Mouse (Mus musculus): ENCODE measurements around the gene Asb11. TPM values are rescaled to one million over a fixed set of nuclear protein-coding genes. Genes with fewer than 3 reads are reported as not detected.
A peak's percentile ranks its signal among the peaks of the same experiment; 100 is the strongest.

Asb11 gene
- total and polyA plus RNA-seq, 3 experiments, result 2.5 to 3.2 TPM; not detected in 1

GRCm38 (mm10) chrX:164447682-164448071, 10.9 kb downstream of the Asb11 start (continued):
- peak; percentile 78 for TF ChIP-seq MXI1 (IDR thresholded peaks at IDR 0.05; ENCODE audit: low read depth, low read length)

- TF ChIP-seq CTCF (IDR thresholded peaks at IDR 0.05 in 2 of 3, conservative IDR thresholded peaks at IDR 0.05 in 1 of 3; ENCODE audit: control insufficient read depth in 1 of 3, insufficient read depth in 1 of 3, low read depth in 2 of 3, low read length in 3 of 3, poor library complexity in 1 of 3, severe bottlenecking in 1 of 3) (peak; percentile 30 to 82 (median 51); a peak in 4 of 6 replicates), MAFK (IDR thresholded peaks at IDR 0.05; ENCODE audit: borderline replicate concordance, low read depth, low read length) (no peak), BHLHE40 (IDR thresholded peaks at IDR 0.05; ENCODE audit: borderline replicate concordance, low read depth, low read length) (no peak), ZMIZ1 (IDR thresholded peaks at IDR 0.05; ENCODE audit: low read depth, low read length) (no peak), MYC (IDR thresholded peaks at IDR 0.05; ENCODE audit: low read depth, low read length) (no peak), JUND (IDR thresholded peaks at IDR 0.05; ENCODE audit: low read depth, low read length) (no peak), HCFC1 (IDR thresholded peaks at IDR 0.05; ENCODE audit: low read depth, low read length) (no peak), POLR2A (IDR thresholded peaks at IDR 0.05; ENCODE audit: control insufficient read depth in 1 of 2, insufficient read depth in 1 of 2, low read depth in 1 of 2, low read length in 2 of 2, poor library complexity in 1 of 2) (no peak), TAL1 (IDR thresholded peaks at IDR 0.05; ENCODE audit: low read length) (no peak), POLR2AphosphoS2 (IDR thresholded peaks at IDR 0.05; ENCODE audit: low read length) (no peak), UBTF (IDR thresholded peaks at IDR 0.05; ENCODE audit: borderline replicate concordance, insufficient read depth, low read depth, low read length) (no peak), RAD21 (IDR thresholded peaks at IDR 0.05; ENCODE audit: low read depth, low read length) (peak; percentile 90), E2F4 (IDR thresholded peaks at IDR 0.05; ENCODE audit: borderline replicate concordance, low read depth, low read length) (no peak), MYB (IDR thresholded peaks at IDR 0.05; ENCODE audit: low read depth, low read length) (no peak), GABPA (IDR thresholded peaks at IDR 0.05; ENCODE audit: low read depth, low read length) (no peak), POLR2AphosphoS5 (IDR thresholded peaks at IDR 0.05; ENCODE audit: borderline replicate concordance, low read depth, low read length) (no peak), TBP (IDR thresholded peaks at IDR 0.05; ENCODE audit: low read depth, low read length) (no peak), EP300 (IDR thresholded peaks at IDR 0.05; ENCODE audit: low read depth in 1 of 2, low read length in 2 of 2) (no peak), ZKSCAN1 (IDR thresholded peaks at IDR 0.05; ENCODE audit: low read depth, low read length) (no peak), SMC3 (IDR thresholded peaks at IDR 0.05; ENCODE audit: low read depth, low read length) (peak; percentile 79), GATA1 (IDR thresholded peaks at IDR 0.05; ENCODE audit: low read depth, low read length) (0 out of 2 replicates have a peak, but pooled peaks have one; percentile 2), RCOR1 (IDR thresholded peaks at IDR 0.05; ENCODE audit: low read depth, low read length) (no peak), MAZ (IDR thresholded peaks at IDR 0.05; ENCODE audit: low read depth, low read length) (no peak), ZC3H11A (IDR thresholded peaks at IDR 0.05; ENCODE audit: low read depth, low read length) (peak; percentile 82), NELFE (IDR thresholded peaks at IDR 0.05; ENCODE audit: low read depth, low read length) (no peak), KAT2A (conservative IDR thresholded peaks at IDR 0.05; ENCODE audit: low read depth, low read length) (no peak), ZNF384 (IDR thresholded peaks at IDR 0.05; ENCODE audit: low read depth, low read length) (peak; percentile 57), CHD1 (IDR thresholded peaks at IDR 0.05; ENCODE audit: low read depth, low read length) (no peak), NRF1 (IDR thresholded peaks at IDR 0.05; ENCODE audit: insufficient read depth, low read depth, low read length, poor library complexity, severe bottlenecking) (no peak), USF1 (IDR thresholded peaks at IDR 0.05; ENCODE audit: low read depth, low read length) (no peak), ETS1 (IDR thresholded peaks at IDR 0.05; ENCODE audit: low read depth, low read length) (no peak; the same call in 1 of the 2 replicates), SIN3A (IDR thresholded peaks at IDR 0.05; ENCODE audit: low read length) (peak; percentile 39; the same call in 1 of the 2 replicates)
- DNase-seq (ENCODE audit: low read depth, low spot score), result peak; percentile 81
Observed at GRCm38 (mm10) chrX:164449201-164449600, 12.4 kb downstream of the Asb11 start.

More at GRCm38 (mm10) chrX:164449201-164449600, 12.4 kb downstream of the Asb11 start:
- peaks cover 1% of the 10 kb centered on the region; the same call in 1 of the 2 replicates for H3K79me2 ChIP-seq (ENCODE audit: control insufficient read depth, insufficient read depth, low read length, poor library complexity)
- peaks cover 19 to 20% of the 10 kb centered on the region in 2 experiments for H3K4me1 ChIP-seq (ENCODE audit: control insufficient read depth in 1 of 2, insufficient read depth in 2 of 2, low read length in 2 of 2)
- no peak overlapping the region; the same call in 1 of the 2 replicates for H3K27ac ChIP-seq (ENCODE audit: control insufficient read depth, low read depth, low read length)
- H3K9me3 ChIP-seq (replicated peaks; ENCODE audit: insufficient read depth, low read length), result no peaks in the 10 kb centered on the region
- peaks cover 0 to 31% of the 10 kb centered on the region in 2 experiments; a peak in 2 of 4 replicates for H3K36me3 ChIP-seq (ENCODE audit: control insufficient read depth in 1 of 2, insufficient read depth in 2 of 2, low read length in 2 of 2)
- H3K4me3 ChIP-seq (ENCODE audit: control insufficient read depth in 1 of 2, insufficient read depth in 1 of 2, low read depth in 2 of 2, low read length in 2 of 2), result no peak overlapping the region
- H3K27me3 ChIP-seq (ENCODE audit: control insufficient read depth in 1 of 2, insufficient read depth in 2 of 2, low read length in 2 of 2), result no peaks in the 10 kb centered on the region
- H3K9ac ChIP-seq (ENCODE audit: control insufficient read depth, low read depth, low read length, poor library complexity, severe bottlenecking), result no peak overlapping the region
